Mouse (Mus musculus): ENCODE measurements around the gene Ccl8. TPM values are rescaled to one million over a fixed set of nuclear protein-coding genes. Genes with fewer than 3 reads are reported as not detected.

Gene Ccl8
- polyA plus RNA-seq, 1 experiment from 2014 or later: not detected

DNA sequence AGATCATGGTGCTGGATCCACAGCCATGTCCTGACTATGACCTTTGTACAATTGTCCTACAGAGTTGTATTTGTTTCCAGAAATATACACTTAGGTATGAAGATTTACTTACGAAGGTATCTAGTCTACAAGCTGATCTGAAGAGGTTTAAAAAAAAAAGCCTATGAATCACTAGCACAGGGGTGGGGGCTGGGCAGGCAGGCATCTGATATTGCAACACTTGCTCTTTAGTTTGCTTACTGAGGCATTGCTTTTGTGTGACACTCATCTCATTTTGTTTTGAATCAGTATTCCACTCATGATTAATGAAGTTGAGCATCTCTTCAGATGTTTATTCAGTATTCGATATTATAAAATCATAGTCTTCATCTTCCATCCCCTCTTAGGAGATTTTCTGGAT, 21.2 kb downstream of the Ccl8 start:
- Histone ChIP-seq H3K27ac (ENCODE audit: low read depth, low read length) (no peak overlapping the region), H3K9me3 (ENCODE audit: control insufficient read depth, low read length) (no peaks in the 10 kb centered on the region)
- DNase-seq (ENCODE audit: low spot score): no peak

DNA sequence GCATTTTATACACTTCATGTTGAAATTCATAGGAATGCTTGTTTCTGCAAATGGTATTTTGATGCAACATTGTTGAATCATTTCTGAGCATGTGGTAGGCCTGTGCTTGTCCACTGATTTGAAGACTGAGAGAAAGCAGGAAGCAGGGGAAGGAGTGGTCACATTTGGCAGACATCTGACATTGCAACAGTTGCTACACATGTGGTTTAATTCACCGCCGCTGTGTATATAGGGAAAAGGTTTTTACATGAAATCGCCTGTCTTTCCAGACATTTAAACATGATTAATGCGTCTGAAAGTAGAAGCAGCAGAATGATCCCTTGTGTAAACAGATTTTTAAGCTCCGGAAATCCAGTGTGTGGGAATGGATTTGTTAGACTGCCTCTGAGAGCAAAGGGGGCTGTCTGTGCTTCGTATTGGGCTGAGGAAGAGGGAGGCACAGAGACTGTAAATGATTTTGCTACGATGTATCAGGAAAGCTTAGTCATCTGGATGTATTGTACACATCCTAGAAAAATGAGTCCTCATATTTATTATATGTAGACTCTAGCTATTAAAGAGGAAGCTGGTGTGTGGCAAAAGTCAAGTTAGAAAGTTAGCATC, 24.6 kb downstream of the Ccl8 start:
- WGBS: 84% methylated on average over 7 of the region's 7 CpGs
- Histone ChIP-seq H3K9ac (ENCODE audit: low read length) (no peak overlapping the region), H3K27ac (ENCODE audit: low read depth, low read length) (no peak overlapping the region), H3K4me3 (ENCODE audit: low read depth, low read length) (no peak overlapping the region), H3K4me2 (ENCODE audit: low read depth, low read length, severe bottlenecking) (no peak overlapping the region), H3K27me3 (ENCODE audit: control insufficient read depth, insufficient read depth, low read length) (no peaks in the 10 kb centered on the region), H3K9me3 (ENCODE audit: control insufficient read depth, low read length) (no peaks in the 10 kb centered on the region), H3K4me1 (replicated peaks; ENCODE audit: control insufficient read depth, insufficient read depth, low read length) (no peaks in the 10 kb centered on the region), H3K36me3 (ENCODE audit: control insufficient read depth, insufficient read depth, low read length) (no peaks in the 10 kb centered on the region)
- ATAC-seq (replicated peaks; ENCODE audit: low FRiP score) (no peak), DNase-seq (ENCODE audit: low spot score) (no peak)

More for the DNA sequence above, 21.2 kb downstream of the Ccl8 start:
- Histone ChIP-seq H3K4me1 (replicated peaks; ENCODE audit: control insufficient read depth, insufficient read depth, low read length) (no peaks in the 10 kb centered on the region), H3K36me3 (ENCODE audit: control insufficient read depth, insufficient read depth, low read length) (no peaks in the 10 kb centered on the region), H3K9ac (ENCODE audit: low read length) (no peak overlapping the region), H3K27me3 (ENCODE audit: control insufficient read depth, insufficient read depth, low read length) (no peaks in the 10 kb centered on the region), H3K4me3 (ENCODE audit: low read depth, low read length) (no peak overlapping the region), H3K4me2 (ENCODE audit: low read depth, low read length, severe bottlenecking) (no peak overlapping the region)
- no peak for ATAC-seq (replicated peaks; ENCODE audit: low FRiP score)
- WGBS: 93% methylated on average over 2 of the region's 2 CpGs

DNA sequence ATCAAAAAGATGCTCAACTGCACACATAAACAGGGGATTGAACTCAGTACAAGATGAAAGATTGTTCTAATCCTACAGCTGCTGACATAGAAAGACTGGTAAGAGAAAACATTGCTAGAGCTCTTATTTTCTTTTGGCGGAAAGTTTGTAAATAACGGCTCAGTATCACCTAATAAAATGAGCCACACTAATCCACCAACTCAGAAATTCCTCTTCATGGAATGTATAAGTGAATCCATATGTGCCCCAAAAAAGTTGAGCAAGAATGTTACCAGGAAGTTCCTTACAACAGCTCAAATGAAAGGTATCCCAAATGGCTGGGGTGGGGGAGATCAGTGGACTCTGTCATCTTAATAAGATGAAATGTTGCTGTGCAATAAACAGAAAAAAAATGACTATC, 44.1 kb downstream of the Ccl8 start:
- 89% methylated on average over 2 of the region's 2 CpGs for WGBS
- DNase-seq (ENCODE audit: low spot score): no peak

DNA sequence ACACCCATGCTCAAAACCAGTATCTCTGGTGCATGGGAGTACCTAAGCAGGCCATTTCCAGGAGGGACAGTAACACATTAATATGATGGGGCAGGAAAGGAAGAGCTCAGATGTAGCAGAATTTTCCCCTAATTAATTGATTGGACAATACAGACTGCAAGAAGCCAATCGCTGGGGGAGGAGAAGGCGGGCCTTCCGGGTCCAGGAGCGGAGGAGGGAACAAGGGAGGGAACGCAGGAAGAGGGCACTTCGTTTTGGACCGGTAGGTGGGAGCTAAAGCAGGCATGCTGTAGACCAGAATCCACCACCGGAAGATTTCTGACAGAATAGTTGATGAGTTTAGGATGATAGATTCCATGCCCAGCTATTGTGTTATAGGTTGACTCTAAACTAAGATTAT, 48.3 kb downstream of the Ccl8 start:
- ATAC-seq (replicated peaks; ENCODE audit: low FRiP score): no peak
- no peaks in the 10 kb centered on the region for H3K9me3 ChIP-seq (ENCODE audit: control insufficient read depth, low read length)
- WGBS: 74% methylated on average over 8 of the region's 8 CpGs

More for the DNA sequence above, 44.1 kb downstream of the Ccl8 start:
- no peak overlapping the region for H3K9ac ChIP-seq (ENCODE audit: low read length)
- no peaks in the 10 kb centered on the region for H3K4me1 ChIP-seq (replicated peaks; ENCODE audit: control insufficient read depth, insufficient read depth, low read length)
- H3K4me2 ChIP-seq (ENCODE audit: low read depth, low read length, severe bottlenecking): no peak overlapping the region
- no peaks in the 10 kb centered on the region for H3K9me3 ChIP-seq (ENCODE audit: control insufficient read depth, low read length)
- no peak overlapping the region for H3K4me3 ChIP-seq (ENCODE audit: low read depth, low read length)
- no peaks in the 10 kb centered on the region for H3K36me3 ChIP-seq (ENCODE audit: control insufficient read depth, insufficient read depth, low read length)
- no peak overlapping the region for H3K27ac ChIP-seq (ENCODE audit: low read depth, low read length)
- no peaks in the 10 kb centered on the region for H3K27me3 ChIP-seq (ENCODE audit: control insufficient read depth, insufficient read depth, low read length)
- no peak for ATAC-seq (replicated peaks; ENCODE audit: low FRiP score)

More for the DNA sequence above, 48.3 kb downstream of the Ccl8 start:
- no peak overlapping the region for H3K9ac ChIP-seq (ENCODE audit: low read length)
- no peaks in the 10 kb centered on the region for H3K27me3 ChIP-seq (ENCODE audit: control insufficient read depth, insufficient read depth, low read length)
- no peaks in the 10 kb centered on the region for H3K4me1 ChIP-seq (replicated peaks; ENCODE audit: control insufficient read depth, insufficient read depth, low read length)
- no peak overlapping the region for H3K27ac ChIP-seq (ENCODE audit: low read depth, low read length)
- no peak overlapping the region for H3K4me3 ChIP-seq (ENCODE audit: low read depth, low read length)
- no peak overlapping the region for H3K4me2 ChIP-seq (ENCODE audit: low read depth, low read length, severe bottlenecking)
- DNase-seq (ENCODE audit: low spot score): no peak
- no peaks in the 10 kb centered on the region for H3K36me3 ChIP-seq (ENCODE audit: control insufficient read depth, insufficient read depth, low read length)

Other genes starting within 250 kb of the Ccl8 start
- 0.94 and 1.4 TPM in 2 replicates for gene Asic2, start 146.7 kb upstream of the Ccl8 start, polyA plus RNA-seq (2014; fragmentation: Nextera tagmentation; extraction: Ambion mirVana)
- gene Ccl2, start 79.6 kb upstream of the Ccl8 start, polyA plus RNA-seq (2014; fragmentation: Nextera tagmentation; extraction: Ambion mirVana): 0.47 and 0.88 TPM in 2 replicates
- gene Gm17268, start 76.6 kb upstream of the Ccl8 start, polyA plus RNA-seq (2014; fragmentation: Nextera tagmentation; extraction: Ambion mirVana): not detected in 2 replicates
- 0.57 TPM in 1 of 2 replicates, not detected in the other for gene Ccl7, start 69.5 kb upstream of the Ccl8 start, polyA plus RNA-seq (2014; fragmentation: Nextera tagmentation; extraction: Ambion mirVana)
- not detected in 2 replicates for gene Ccl11, start 57.4 kb upstream of the Ccl8 start, polyA plus RNA-seq (2014; fragmentation: Nextera tagmentation; extraction: Ambion mirVana)
- 0.87 and 0.91 TPM in 2 replicates for gene Ccl12, start 13.3 kb upstream of the Ccl8 start, polyA plus RNA-seq (2014; fragmentation: Nextera tagmentation; extraction: Ambion mirVana)
- gene Ccl1, start 190.5 kb downstream of the Ccl8 start, polyA plus RNA-seq (2014; fragmentation: Nextera tagmentation; extraction: Ambion mirVana): not detected in 2 replicates

Data from forebrain, embryonic 11.5 days (tissue).